Comparison of ENCODE assay signal across 22 mouse cellular contexts in the genomic region with DNA sequence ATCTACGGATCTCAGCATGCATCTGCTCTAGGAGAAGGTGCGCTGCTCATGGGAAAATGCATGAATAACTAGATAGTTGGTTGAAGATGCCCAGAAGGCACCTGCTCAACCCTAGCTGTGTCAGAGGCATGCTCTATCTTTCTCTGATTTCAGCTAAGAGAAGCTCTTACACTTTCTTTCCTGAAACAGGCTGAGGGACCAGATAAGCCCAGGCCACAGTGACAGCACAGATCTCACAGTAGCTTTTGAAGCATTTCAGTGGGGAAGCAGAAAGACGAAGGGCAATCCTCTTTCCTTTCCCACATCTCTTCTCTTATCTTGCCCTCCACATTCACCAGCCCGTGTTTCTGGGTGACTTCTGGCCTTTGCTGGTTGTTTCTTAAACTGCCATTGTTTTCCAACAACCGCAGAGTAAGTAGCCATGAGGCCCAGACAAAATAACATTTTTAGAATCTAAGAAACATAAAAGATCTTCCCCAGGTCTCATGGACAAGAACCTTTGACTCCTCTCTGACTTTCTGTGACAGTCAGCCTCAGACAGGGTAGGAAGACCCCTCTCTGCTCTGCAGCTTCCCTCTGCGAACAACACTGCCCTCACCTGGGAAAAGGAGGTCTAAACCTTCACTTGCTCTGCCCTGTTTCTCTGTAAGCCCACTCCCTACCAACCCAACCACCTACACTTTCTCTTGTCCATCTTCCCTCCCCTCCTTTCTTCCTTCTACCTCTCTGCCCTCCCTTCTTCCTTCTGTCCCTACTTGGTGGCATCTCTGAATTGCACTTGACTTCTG.
DNase-seq lines count a peak whose midpoint lies in the region; ATAC-seq and TF ChIP-seq lines count a peak whose summit lies in the region.
"Had no signal": no experiment of that assay in that cellular context is flagged by ENCODE, and none has a peak within 500 bp of the region (broad histone marks: within the 10 kb centered on the region; RNA-seq: fewer than 3 reads in every experiment).

No protein-coding gene starts in this region.

- H3K4me2 ChIP-seq in liver, embryonic 14.5 days (ENCODE audit: low read depth): no peak overlapping the region
- H3K4me2 ChIP-seq: embryonic facial prominence, embryonic 13.5 days; forebrain, embryonic 15.5 days; hindbrain, embryonic 12.5 days had no signal

- no peaks in the 10 kb centered on the region for H3K4me1 ChIP-seq in MEL (ENCODE audit: control insufficient read depth in 1 of 2, insufficient read depth in 2 of 2, low read length in 2 of 2)
- no peaks in the 10 kb centered on the region for H3K4me1 ChIP-seq in liver, embryonic 14.5 days (replicated peaks; ENCODE audit: control insufficient read depth in 2 of 2, insufficient read depth in 2 of 2, low read length in 1 of 2)
- H3K4me1 ChIP-seq: heart, embryonic 10.5 days; hindbrain, embryonic 12.5 days had no signal

- no peak for TF ChIP-seq POLR2A in MEL (IDR thresholded peaks at IDR 0.05; ENCODE audit: control insufficient read depth in 1 of 2, insufficient read depth in 1 of 2, low read depth in 1 of 2, low read length in 2 of 2, poor library complexity in 1 of 2)

- H3K9ac ChIP-seq in MEL (ENCODE audit: control insufficient read depth, low read depth, low read length, poor library complexity, severe bottlenecking): no peak overlapping the region
- no peak overlapping the region for H3K9ac ChIP-seq in liver, embryonic 14.5 days (replicated peaks)
- H3K9ac ChIP-seq: embryonic facial prominence, embryonic 13.5 days; forebrain, embryonic 15.5 days; hindbrain, embryonic 12.5 days had no signal

- 29% methylated on average over 6 of the region's 6 CpGs for WGBS in liver, embryonic 14.5 days (ENCODE audit: insufficient replicate concordance)

- no peak overlapping the region for H3K27ac ChIP-seq in MEL (ENCODE audit: control insufficient read depth, low read depth, low read length)
- H3K27ac ChIP-seq in liver, embryonic 14.5 days: no peak overlapping the region
- H3K27ac ChIP-seq: embryonic facial prominence, embryonic 13.5 days; forebrain, embryonic 15.5 days; heart, embryonic 10.5 days; hindbrain, embryonic 12.5 days; hindbrain, postnatal 0 days had no signal

- no peak overlapping the region for H3K4me3 ChIP-seq in MEL (ENCODE audit: control insufficient read depth in 1 of 2, insufficient read depth in 1 of 2, low read depth in 2 of 2, low read length in 2 of 2)
- H3K4me3 ChIP-seq in liver, embryonic 14.5 days (ENCODE audit: insufficient read depth in 1 of 2, low read depth in 2 of 2, low read length in 2 of 2): no peak overlapping the region
- H3K4me3 ChIP-seq: embryonic facial prominence, embryonic 13.5 days; forebrain, embryonic 15.5 days; heart, embryonic 10.5 days; hindbrain, embryonic 12.5 days had no signal

- no peaks in the 10 kb centered on the region for H3K27me3 ChIP-seq in MEL (ENCODE audit: control insufficient read depth in 1 of 2, insufficient read depth in 2 of 2, low read length in 2 of 2)
- H3K27me3 ChIP-seq in liver, embryonic 14.5 days (ENCODE audit: control insufficient read depth, insufficient read depth, low read length): no peaks in the 10 kb centered on the region
- H3K27me3 ChIP-seq: embryonic facial prominence, embryonic 13.5 days; forebrain, embryonic 15.5 days; hindbrain, embryonic 12.5 days had no signal

- peak; percentile 53 for DNase-seq in ES-CJ7 (ENCODE audit: low read depth, low spot score)
- peak; percentile 23 for DNase-seq in MEL (ENCODE audit: low read depth, low spot score)
- peak in 1 of 3 experiments; percentile 3 for DNase-seq in liver, embryonic 14.5 days (ENCODE audit: low read depth in 3 of 3, low spot score in 3 of 3)
- DNase-seq in right cerebral cortex, adult 18-20 months: no peak
- DNase-seq in lung, postnatal 14 days: no peak
- DNase-seq in kidney, postnatal 14 days: no peak
- DNase-seq: adrenal gland, postnatal 14 days; cerebellum, adult 11-12 months; cerebellum, adult 9-10 months; cerebellum, postnatal 25 days; gastrocnemius, postnatal 10 days; heart, adult 18-20 months; heart, postnatal 10 days; heart, postnatal 4 days had no signal

- peak; percentile 96 for ATAC-seq in common myeloid progenitor, adult 5-6 weeks (replicated peaks; ENCODE audit: low read depth, poor library complexity, severe bottlenecking)
- ATAC-seq in liver, embryonic 14.5 days (ENCODE audit: insufficient read depth): peak; percentile 59; the same call in 1 of the 2 replicates
- ATAC-seq in erythroid progenitor cell, adult 5-6 weeks (replicated peaks; ENCODE audit: low FRiP score, poor library complexity, severe bottlenecking): no peak
- ATAC-seq: activated CD4-positive, CD25-positive, alpha-beta regulatory T cell, adult 4 months; forebrain, embryonic 15.5 days; hindbrain, postnatal 0 days had no signal

- no peaks in the 10 kb centered on the region for H3K79me2 ChIP-seq in MEL (ENCODE audit: control insufficient read depth, insufficient read depth, low read length, poor library complexity)

- no peaks in the 10 kb centered on the region for H3K9me3 ChIP-seq in MEL (replicated peaks; ENCODE audit: insufficient read depth, low read length)
- no peaks in the 10 kb centered on the region for H3K9me3 ChIP-seq in liver, embryonic 14.5 days (ENCODE audit: control insufficient read depth, low read length)
- H3K9me3 ChIP-seq: embryonic facial prominence, embryonic 13.5 days had no signal

- TF ChIP-seq EP300 in MEL (IDR thresholded peaks at IDR 0.05; ENCODE audit: low read depth in 1 of 2, low read length in 2 of 2): no peak
- no peak for TF ChIP-seq EP300 in liver, embryonic 14.5 days (IDR thresholded peaks at IDR 0.05; ENCODE audit: low read depth)

- H3K36me3 ChIP-seq in MEL (ENCODE audit: control insufficient read depth in 1 of 2, insufficient read depth in 2 of 2, low read length in 2 of 2): no peaks in the 10 kb centered on the region
- no peaks in the 10 kb centered on the region for H3K36me3 ChIP-seq in liver, embryonic 14.5 days (replicated peaks; ENCODE audit: control insufficient read depth, insufficient read depth, low read depth)
- H3K36me3 ChIP-seq: embryonic facial prominence, embryonic 13.5 days; forebrain, embryonic 15.5 days; heart, embryonic 10.5 days; hindbrain, embryonic 12.5 days had no signal

- TF ChIP-seq RAD21 in MEL (IDR thresholded peaks at IDR 0.05; ENCODE audit: low read depth, low read length): no peak

- TF ChIP-seq CTCF in MEL (IDR thresholded peaks at IDR 0.05 in 2 of 3, conservative IDR thresholded peaks at IDR 0.05 in 1 of 3; ENCODE audit: control insufficient read depth in 1 of 3, insufficient read depth in 1 of 3, low read depth in 2 of 3, low read length in 3 of 3, poor library complexity in 1 of 3, severe bottlenecking in 1 of 3): no peak
- no peak for TF ChIP-seq CTCF in liver, embryonic 14.5 days (IDR thresholded peaks at IDR 0.05; ENCODE audit: low read depth)

TF ChIP-seq in MEL, 35 proteins besides CTCF, POLR2A, EP300 and RAD21:
- TF ChIP-seq ETS1 (IDR thresholded peaks at IDR 0.05; ENCODE audit: low read depth, low read length): no peak

Comparison
In these comparisons a context has a peak if more than half of its experiments do, and no peak if none do; other contexts are left out.
1. DNase-seq: peak in ES-CJ7 (single experiment) and MEL (single experiment); none in right cerebral cortex, adult 18-20 months (single experiment), lung, postnatal 14 days (single experiment) and kidney, postnatal 14 days (single experiment).